Mouse (Mus musculus): ENCODE results near the gene Ppp1r12a. TPM values are rescaled to one million over a fixed set of nuclear protein-coding genes. Genes with fewer than 3 reads are reported as not detected.
A peak's percentile ranks its signal among the peaks of the same experiment; 100 is the strongest.

Ppp1r12a gene
- total RNA-seq, 2 experiments from 2014 or later, result 124 to 162 TPM

DNA sequence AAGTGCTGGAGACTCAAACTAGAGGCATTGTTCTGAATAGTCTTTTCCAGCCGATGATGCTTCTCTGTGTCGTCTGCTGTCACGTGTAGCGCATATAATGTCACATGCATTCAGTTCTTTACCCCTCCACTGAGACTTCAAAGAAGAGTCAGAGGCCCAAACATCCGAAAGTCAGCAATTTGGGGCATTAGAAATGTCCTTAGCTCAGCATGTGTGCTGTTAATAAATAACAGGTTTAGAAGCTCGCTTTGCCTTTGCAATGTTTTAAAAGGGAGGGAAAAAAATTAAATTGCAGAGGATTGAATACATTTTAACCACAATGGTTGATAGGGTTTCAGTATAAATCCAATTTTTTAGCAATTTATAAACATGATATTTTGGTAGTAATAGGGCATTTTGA lies 151.9 kb downstream of the Ppp1r12a start:
- DNase-seq (ENCODE audit: low spot score in 2 of 2), result no peak
- intact Hi-C loops (cut with DNase I), result no loop called here

DNA sequence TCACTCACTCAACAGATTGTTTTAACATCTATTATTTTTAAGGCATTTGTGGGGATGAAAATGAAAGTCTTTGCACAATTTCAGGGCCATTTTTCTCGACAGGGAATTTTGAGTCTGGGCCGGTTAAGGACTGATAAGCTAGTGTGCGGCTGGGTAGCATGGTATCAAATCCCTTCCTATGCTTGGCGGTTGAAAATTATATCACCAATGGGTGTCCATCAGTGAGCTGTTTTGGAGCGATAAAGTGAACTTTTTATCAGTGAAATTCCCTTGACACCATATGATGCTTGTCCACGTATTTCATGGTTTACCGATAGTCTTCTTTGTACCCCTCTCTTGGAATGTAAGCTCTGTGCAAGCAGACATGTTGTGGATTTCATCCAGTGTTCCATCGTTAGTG lies 152.4 kb downstream of the Ppp1r12a start:
- DNase-seq (ENCODE audit: low spot score in 2 of 2), result no peak
- intact Hi-C loops (cut with DNase I), result no loop called here

DNA sequence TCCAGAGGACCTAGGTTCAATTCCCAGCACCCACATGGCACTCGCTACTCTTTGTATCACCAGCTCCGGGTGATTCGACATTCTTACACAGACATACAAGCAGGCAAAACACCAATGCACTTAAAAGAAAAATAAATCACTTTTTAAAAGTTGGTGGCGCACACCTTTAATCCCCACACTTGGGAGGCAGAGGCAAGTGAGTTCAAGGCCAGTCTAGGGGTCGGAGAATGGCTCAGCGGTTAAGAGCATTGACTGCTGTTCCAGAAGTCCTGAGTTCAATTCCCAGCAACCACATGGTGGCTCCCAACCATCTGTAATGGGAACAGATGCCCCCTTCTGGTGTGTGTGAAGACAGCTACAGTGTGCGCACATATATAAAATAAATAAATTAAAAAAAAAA lies 153.2 kb downstream of the Ppp1r12a start:
- intact Hi-C loops (cut with DNase I), result no loop called here

DNA sequence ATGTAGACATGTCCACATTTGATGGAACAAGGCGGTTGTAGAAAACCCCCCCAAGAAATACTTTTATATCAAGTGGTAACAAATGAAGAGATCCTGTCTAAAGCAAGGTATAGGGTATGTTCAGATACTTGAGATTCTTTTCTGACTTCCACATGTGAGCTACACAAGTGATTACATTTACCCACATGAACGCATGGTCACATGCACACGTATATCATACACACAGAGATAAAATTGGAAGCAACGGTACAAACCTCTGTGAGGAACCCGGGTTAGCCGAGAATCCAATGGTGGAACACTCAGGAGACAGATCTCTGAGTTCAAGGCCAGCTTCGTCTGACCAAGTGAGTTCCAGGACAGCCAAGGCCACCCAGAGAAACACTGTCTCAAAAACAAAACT lies 166.4 kb downstream of the Ppp1r12a start:
- intact Hi-C loops (cut with DNase I), result no loop called here
- no peak for DNase-seq (ENCODE audit: low spot score in 2 of 2)

More for the DNA sequence above, 153.2 kb downstream of the Ppp1r12a start:
- DNase-seq (ENCODE audit: low spot score in 2 of 2), result no peak

DNA sequence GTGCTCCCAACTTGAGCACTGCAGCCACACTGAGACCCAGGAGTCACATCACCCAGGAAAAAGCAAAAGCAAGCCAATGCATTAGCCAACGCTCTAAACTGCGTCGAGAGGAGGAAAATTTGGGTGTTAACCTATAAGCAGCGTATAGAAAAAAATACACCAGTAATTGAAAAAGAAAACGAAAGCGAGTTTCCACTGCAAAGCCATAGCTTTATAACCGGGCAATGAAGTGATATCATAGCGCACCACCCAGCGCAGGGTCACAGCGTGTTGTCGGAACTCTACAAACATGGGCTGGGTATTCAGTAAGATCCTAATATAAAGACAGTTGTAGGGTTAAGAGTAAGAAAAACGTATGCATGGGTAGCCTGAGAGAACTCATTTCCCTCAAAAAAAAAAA lies 167.0 kb downstream of the Ppp1r12a start:
- intact Hi-C loops (cut with DNase I), result no loop called here
- DNase-seq (ENCODE audit: low spot score in 2 of 2), result no peak

DNA sequence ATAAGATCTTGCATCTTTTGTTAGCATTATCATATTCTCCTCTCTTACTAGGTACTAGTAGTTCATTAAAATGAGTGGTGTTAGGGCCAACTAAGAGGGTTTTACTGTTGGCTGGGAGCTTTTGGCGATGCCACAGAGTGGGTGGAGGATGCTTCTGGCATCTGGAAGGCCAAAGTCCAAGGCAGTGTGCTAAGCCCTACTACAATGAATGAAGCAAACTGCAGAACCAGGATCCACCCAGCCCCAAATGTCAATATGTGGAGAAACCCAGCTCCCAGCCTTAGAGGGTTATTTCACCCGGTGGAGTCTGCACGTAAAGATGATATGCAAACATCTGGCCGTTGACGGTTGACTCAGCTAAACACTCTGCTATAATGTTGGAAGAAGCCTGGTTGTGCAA lies 167.8 kb downstream of the Ppp1r12a start:
- intact Hi-C loops (cut with DNase I), result loop anchor here (10.0 kb wide), 1 partner anchor 115 kb away; no protein-coding TSS in a partner anchor

DNA sequence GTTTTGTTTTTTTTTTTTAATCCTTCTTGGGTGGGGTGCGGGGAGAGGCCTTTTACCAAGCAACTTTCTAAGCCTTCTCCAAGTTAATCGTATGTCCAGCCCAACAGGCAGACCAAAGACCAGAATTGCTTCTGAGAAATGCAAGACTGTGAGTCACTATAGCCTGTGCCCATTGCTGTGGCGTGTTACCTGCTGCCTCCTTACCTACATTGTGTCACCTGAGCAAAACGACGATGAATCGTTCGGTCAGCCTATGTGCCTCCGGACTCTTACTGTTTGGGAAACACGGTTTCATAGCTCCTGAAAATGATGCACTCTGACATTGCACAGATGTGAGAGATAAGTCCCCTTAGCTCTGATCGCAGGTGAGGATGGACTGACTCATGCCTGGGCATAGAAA lies 169.0 kb downstream of the Ppp1r12a start:
- intact Hi-C loops (cut with DNase I), result loop anchor here (10.0 kb wide), 1 partner anchor 114 kb away; no protein-coding TSS in a partner anchor
- no peak for DNase-seq (ENCODE audit: low spot score in 2 of 2)

More for the DNA sequence above, 167.8 kb downstream of the Ppp1r12a start:
- no peak for DNase-seq (ENCODE audit: low spot score in 2 of 2)

DNA sequence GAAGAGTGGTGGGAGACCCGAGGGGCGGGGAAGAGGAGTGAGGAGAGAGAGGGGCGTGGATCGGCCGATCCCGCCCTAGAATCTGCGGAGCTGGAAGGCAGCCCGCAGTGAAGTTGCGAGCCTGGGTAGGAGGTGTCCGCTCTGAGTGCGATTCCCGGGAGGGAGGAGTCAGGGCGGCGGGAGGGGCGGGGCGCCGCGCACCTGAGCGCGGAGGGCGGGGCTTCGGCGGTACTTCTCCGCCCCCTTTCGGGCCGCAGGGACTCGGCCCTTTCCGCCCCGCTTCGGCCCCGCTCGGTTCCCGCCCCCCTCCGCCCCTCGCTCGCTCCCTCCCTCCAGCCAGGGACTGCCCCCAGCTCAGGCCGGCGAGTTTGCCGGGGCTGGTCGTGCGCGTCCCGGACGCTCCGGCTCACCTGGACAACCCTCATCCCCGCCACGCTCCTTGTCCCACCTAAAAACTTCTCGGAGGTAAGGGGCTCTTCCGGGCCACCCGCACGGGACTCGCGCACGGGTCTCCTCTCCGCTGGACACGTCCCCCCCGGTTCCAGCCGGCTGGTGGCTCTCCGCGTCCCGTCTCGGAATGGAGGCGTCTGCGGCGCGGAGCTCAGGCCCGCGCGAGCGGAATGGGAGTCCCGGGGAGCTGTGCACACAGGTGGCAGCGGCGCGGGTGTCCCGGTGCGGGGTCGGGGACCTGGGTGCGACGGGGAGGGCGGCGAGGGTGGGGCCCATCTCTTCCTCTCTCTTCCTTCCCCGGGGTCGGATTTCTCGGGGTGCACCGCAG lies 170.0 kb downstream of the Ppp1r12a start, which contains the start of gene Pawr:
Gene Pawr (plus strand): TSS at position 338 of the 778 bp plus-strand sequence.
- intact Hi-C loops (cut with DNase I), result loop anchor here (10.0 kb wide), 1 partner anchor 113 kb away; no protein-coding TSS in a partner anchor

DNA sequence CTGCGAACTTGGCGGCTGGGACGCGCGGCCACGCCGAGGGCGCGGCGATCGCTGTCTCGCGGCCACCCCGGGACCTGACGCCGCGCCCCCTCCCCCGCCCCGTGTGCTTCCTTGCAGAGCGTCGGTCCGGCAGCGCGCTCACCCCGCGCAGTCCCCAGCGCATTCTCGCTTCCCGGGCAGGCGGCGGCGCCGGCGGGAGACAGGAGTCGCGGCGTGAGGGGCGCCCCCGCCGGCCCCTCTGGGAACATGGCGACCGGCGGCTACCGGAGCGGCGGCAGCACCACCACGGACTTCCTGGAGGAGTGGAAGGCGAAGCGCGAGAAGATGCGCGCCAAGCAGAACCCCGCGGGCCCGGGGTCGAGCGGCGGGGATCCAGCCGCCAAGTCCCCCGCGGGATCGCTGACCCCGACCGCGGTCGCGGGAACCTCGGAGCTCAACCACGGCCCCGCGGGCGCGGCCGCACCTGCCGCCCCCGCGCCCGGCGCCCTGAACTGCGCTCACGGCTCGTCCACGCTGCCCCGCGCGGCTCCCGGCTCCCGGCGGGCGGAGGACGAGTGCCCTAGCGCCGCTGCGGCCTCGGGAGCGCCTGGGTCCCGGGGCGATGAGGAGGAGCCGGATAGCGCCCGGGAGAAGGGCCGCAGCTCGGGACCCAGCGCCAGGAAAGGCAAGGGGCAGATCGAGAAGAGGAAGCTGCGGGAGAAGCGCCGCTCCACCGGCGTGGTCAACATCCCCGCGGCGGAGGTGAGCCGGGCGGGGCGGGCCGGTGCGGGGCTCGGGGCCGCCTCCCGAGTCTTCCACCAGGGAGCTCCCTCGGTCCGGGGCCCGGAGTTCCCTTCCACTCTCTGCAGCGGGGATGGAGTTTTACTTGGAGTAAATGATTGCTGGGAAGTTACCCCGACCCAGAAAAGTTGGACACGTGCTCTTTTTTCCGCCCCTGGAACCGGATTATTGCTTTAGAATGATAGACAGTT lies 170.9 kb downstream of the Ppp1r12a start:
- peak; percentile 27 to 29 for DNase-seq (ENCODE audit: low spot score in 2 of 2)
- intact Hi-C loops (cut with DNase I), result loop anchor here (10.0 kb wide), 1 partner anchor 112 kb away; no protein-coding TSS in a partner anchor

More for the DNA sequence above, 170.0 kb downstream of the Ppp1r12a start, which contains the start of gene Pawr:
- DNase-seq (ENCODE audit: low spot score in 2 of 2), result peak; percentile 13 to 35

DNA sequence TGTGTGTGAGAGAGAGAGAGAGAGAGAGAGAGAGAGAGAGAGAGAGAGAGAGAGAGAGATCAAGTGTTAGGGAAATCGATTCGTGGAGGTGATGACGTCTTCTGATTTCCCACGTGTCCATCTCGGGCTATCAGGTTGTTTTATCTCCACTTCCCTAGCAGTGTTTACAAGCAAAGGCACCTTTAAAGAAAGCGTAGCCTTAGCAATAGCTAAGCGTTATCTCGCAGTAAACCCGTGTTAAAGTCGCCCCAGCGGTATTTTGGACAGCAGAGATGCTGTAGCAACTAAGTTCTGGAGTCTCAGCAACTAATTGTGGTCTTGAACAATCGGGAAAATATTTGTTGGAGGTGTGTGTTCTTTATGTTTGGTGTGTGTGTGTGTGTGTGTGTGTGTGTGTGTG lies 171.6 kb downstream of the Ppp1r12a start:
- intact Hi-C loops (cut with DNase I), result loop anchor here (10.0 kb wide), 1 partner anchor 111 kb away; no protein-coding TSS in a partner anchor
- no peak for DNase-seq (ENCODE audit: low spot score in 2 of 2)

Other genes starting within 250 kb of the Ppp1r12a start
- 1 to 10 TPM; 2.8 to 3.4 TPM for gene Pawr, start 169.9 kb downstream of the Ppp1r12a start, total RNA-seq (2021)